Mouse (Mus musculus): ENCODE results near the gene Parp11.
"Not testable (repeated sequence)": the region's sequence is repeated elsewhere in the genome, so short reads cannot be mapped to it uniquely, and the experiment has no call there.

The Parp11 gene

DNA sequence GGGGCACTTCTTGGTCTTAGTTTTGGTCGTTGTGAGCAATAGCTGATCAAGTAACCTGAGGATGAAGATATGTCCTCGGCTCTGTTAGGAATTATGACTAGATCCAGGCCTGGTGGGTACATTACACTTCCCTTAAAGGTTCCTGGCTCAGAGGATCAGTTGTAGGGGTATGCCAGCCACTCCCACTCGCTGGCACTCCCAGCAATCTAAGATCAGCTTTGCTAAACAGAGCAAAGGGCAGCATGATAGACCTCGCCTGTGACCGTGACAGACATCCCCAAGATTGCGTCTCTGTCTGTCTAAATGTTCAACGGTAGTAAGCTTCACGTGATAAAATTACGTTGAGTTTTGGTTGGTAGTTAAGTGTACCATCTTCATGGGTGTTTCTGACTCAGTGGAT, 47.7 kb downstream of the Parp11 start:
- no peak for DNase-seq (ENCODE audit: low read depth in 2 of 2, low spot score in 2 of 2)

GRCm38 (mm10) chr6:127495251-127495650, 48.6 kb downstream of the Parp11 start:
- no peak for DNase-seq (ENCODE audit: low read depth in 2 of 2, low spot score in 2 of 2)

DNA sequence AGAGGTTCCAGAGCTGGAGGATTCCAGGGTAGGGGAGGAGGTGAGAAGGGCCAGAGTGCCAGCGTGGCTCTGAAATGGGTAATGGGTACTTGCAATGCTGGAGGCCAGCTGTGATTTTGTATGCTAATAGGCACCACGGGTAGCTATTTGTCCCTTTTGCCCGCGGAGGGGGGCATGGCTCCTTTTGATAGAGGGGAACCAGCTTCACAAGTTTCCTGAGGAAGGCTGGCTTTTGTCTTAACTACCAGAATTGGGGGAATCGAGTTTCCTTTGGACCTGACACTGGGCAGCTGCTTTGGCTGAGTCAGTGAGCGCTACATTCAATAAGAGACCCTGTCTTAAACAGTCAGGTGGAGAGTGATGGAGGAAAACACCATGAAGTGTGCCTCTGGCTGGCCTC, 49.2 kb downstream of the Parp11 start:
- DNase-seq (ENCODE audit: low read depth in 2 of 2, low spot score in 2 of 2) = no peak

GRCm38 (mm10) chr6:127496841-127497656, 50.4 kb downstream of the Parp11 start:
- no peak for DNase-seq (ENCODE audit: low read depth in 2 of 2, low spot score in 2 of 2)

- no peak for DNase-seq (ENCODE audit: low read depth in 2 of 2, low spot score in 2 of 2)
Measured at GRCm38 (mm10) chr6:127500119-127500518, 53.5 kb downstream of the Parp11 start.

DNA sequence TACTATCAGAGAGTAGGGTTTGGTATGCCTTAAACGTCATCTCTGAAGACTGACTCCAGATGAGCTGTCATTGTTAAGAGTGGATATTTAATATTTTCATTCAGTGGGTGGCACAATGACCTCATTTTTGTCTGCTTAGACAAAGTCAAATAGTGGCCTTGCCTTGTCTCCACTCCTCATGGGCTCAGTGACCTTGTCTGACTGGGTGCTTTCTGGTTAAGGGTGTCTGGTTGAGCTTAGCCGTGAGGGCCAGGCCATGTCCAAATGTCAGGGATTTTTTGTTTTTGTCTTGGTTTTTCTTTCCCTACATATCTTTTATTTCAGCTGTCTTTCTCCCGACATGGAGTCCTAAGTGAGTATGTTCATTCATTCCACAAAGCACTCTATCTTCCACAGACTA, 54.2 kb downstream of the Parp11 start:
- no peak for DNase-seq (ENCODE audit: low read depth in 2 of 2, low spot score in 2 of 2)

- peak in 1 of 2 experiments; percentile 10 for DNase-seq (ENCODE audit: low read depth in 2 of 2, low spot score in 2 of 2)
Measured at GRCm38 (mm10) chr6:127502530-127502929, 55.9 kb downstream of the Parp11 start.

- DNase-seq (ENCODE audit: low read depth in 2 of 2, low spot score in 2 of 2) = not testable (repeated sequence)
Measured at GRCm38 (mm10) chr6:127513776-127514175, 67.1 kb downstream of the Parp11 start.

- no peak for DNase-seq (ENCODE audit: low read depth in 2 of 2, low spot score in 2 of 2)
Measured at GRCm38 (mm10) chr6:127521176-127521575, 74.5 kb downstream of the Parp11 start.

GRCm38 (mm10) chr6:127522326-127522725, 75.7 kb downstream of the Parp11 start:
- DNase-seq (ENCODE audit: low read depth in 2 of 2, low spot score in 2 of 2) = no peak

GRCm38 (mm10) chr6:127524442-127524841, 77.8 kb downstream of the Parp11 start:
- peak; percentile 55 to 62 for DNase-seq (ENCODE audit: low read depth in 2 of 2, low spot score in 2 of 2)

GRCm38 (mm10) chr6:127528625-127529024, 82.0 kb downstream of the Parp11 start:
- DNase-seq (ENCODE audit: low read depth in 2 of 2, low spot score in 2 of 2) = no peak

DNA sequence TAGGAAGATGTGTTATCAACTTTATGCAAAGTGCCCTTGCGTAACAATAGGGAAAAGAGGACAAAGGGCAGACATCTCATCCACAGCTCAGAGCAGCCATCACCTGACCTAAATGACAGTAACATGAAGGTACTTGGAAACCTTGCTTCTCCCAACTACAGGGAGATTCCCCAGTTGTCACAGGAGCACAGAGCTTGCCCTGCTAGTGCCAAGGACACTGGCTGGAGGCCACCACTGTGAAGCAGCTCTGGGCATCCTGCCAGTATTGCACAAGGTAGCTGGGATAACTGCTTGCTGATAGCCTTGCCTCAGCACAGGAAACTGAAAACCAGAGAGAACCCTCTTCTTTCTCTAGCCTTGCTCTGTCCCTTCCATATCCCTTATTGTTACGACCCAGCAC, 82.8 kb downstream of the Parp11 start:
- DNase-seq (ENCODE audit: low read depth in 2 of 2, low spot score in 2 of 2) = no peak

DNA sequence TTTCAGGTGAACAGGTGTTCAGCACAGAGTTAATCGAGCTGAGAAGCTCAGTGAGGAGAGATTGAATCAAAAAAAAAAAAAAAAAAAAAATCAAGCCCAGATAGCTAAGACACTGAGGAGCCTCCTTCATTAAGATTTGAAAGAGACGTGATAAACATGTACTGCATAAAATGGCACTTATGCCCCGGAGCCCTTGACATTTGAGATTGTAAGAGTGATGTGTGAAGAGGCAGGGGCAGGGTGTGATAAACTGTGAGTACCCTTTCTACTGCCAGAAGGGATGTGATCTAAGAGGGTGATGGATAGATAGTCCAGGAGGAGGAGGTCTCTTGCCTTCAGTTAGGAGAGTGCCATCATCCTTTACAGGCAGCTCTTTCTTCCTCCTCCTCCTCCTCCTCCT, 83.6 kb downstream of the Parp11 start:
- no peak for DNase-seq (ENCODE audit: low read depth in 2 of 2, low spot score in 2 of 2)

DNA sequence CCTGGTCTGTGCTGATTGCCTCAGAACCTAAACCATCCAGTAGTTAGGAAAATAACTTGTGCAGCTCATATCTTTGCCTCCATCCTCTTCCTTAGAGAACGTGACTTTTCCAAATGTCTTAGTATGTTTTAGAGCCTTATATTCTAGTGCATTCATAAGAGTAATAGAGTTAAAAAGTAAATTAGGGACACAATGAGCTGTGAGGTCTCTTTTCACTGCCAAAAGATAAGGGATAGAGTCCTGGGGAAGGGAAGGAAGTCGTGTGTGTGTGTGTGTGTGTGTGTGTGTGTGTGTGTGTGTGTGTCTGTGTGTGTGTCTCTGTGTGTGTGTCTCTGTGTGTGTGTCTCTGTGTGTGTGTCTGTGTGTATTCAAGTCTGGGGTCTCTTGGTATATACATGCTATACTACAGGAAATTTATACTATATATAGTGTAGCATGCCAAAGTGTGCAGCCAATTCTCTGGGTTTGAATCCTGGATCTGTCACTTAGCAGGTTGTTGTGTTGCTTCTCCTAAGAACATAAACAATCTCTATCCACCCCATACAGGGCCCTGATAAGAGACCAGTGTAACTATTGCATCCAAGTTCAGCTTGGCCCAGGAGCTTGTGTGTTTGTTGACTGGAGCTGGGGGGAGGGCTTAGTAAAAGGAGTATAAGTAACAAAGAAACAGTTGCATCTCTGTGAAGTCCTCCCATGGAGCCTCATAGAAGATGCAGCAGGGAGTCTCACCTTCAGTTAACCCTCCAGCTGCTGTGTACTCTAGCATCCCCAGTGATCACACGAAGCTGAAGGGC, 85.0 kb downstream of the Parp11 start:
- DNase-seq (ENCODE audit: low read depth in 2 of 2, low spot score in 2 of 2) = no peak

- no peak for DNase-seq (ENCODE audit: low read depth in 2 of 2, low spot score in 2 of 2)
Measured at GRCm38 (mm10) chr6:127532304-127532703, 85.7 kb downstream of the Parp11 start.

GRCm38 (mm10) chr6:127533766-127534165, 87.1 kb downstream of the Parp11 start:
- no peak for DNase-seq (ENCODE audit: low read depth in 2 of 2, low spot score in 2 of 2)

GRCm38 (mm10) chr6:127537035-127537434, 90.4 kb downstream of the Parp11 start:
- no peak for DNase-seq (ENCODE audit: low read depth in 2 of 2, low spot score in 2 of 2)

GRCm38 (mm10) chr6:127538118-127538517, 91.5 kb downstream of the Parp11 start:
- no peak for DNase-seq (ENCODE audit: low read depth in 2 of 2, low spot score in 2 of 2)

DNA sequence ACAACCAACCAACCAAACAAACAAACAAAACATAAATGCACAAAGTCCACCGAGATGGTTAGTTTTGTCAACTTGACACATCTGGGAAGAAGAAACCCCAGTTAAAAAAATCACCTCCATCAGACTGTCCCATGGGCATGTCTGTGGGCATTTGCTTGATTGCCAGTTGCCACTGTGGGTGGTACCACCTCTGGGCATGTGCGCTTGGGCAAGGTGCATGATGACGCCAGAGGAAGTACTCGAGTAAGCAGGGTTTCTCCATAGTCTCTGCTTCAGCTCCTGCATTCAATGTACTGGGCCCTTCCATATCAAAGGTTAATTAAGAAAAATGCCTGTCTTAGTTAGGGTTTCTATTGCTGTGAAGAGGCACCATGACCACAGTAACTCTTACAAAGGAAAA, 92.6 kb downstream of the Parp11 start:
- DNase-seq (ENCODE audit: low read depth in 2 of 2, low spot score in 2 of 2) = no peak

DNA sequence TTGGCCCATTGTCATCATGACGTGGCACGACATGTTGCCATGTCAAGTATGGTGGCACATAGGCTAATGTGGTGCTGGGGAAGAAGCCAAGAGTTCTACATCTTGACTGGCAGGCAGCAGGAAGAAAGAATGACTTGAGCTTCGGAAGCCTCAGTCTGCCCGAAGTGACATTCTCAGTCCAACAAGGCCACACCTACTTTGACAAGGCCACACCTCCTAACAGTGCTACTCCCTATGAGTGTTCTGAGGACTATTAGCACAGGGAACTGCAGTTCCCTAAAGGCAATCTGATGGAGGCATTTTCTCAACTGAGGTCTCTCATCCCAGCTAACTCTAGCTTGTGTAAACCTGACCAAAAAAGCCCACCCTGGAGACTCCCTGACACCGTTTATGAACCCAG, 93.0 kb downstream of the Parp11 start:
- no peak for DNase-seq (ENCODE audit: low read depth in 2 of 2, low spot score in 2 of 2)

- DNase-seq (ENCODE audit: low read depth in 2 of 2, low spot score in 2 of 2) = no peak
Measured at GRCm38 (mm10) chr6:127540517-127540916, 93.9 kb downstream of the Parp11 start.
